12 mouse cellular contexts compared by ENCODE assay signal in the genomic region with DNA sequence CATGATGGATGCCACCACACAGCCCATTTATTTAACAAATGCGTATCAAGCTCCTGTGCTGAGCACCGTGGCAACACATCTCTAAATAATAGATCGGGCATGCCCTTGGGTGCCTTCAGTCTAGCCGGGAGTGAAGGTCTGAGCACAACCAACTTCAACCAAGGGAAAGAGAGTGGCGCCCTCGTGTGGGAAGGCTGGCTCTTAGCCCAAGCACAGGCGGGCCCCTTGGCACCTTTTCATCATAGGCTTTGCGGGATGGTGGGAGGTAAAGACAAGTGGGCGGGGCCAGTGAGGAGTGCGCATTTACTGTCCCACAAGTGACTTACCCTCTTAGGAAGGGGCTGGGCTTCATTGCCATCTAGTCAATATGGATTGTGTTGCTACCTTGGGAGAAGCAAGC.
DNase-seq lines count a peak whose midpoint lies in the region; TF ChIP-seq lines count a peak whose summit lies in the region.
"Had no signal": no experiment of that assay in that cellular context is flagged by ENCODE, and none has a peak within 500 bp of the region (broad histone marks: within the 10 kb centered on the region; RNA-seq: fewer than 3 reads in every experiment).

No protein-coding gene starts in this region.

- 0 out of 2 replicates have a peak, but pooled peaks have one; percentile 1 for TF ChIP-seq CTCF in spleen, adult 2 months (IDR thresholded peaks at IDR 0.05; ENCODE audit: extremely low read depth, insufficient read depth, insufficient read length, insufficient replicate concordance)
- peak; percentile 26; the same call in 1 of the 2 replicates for TF ChIP-seq CTCF in small intestine, adult 2 months (IDR thresholded peaks at IDR 0.05; ENCODE audit: extremely low read depth, insufficient read length, insufficient replicate concordance, low read depth, low read length)

- no peaks in the 10 kb centered on the region for H3K4me1 ChIP-seq in spleen, adult 2 months (ENCODE audit: control insufficient read depth, insufficient read depth, insufficient read length)
- no peaks in the 10 kb centered on the region for H3K4me1 ChIP-seq in small intestine, adult 2 months (ENCODE audit: control insufficient read depth, insufficient read depth, insufficient read length, low read length)
- H3K4me1 ChIP-seq: heart, embryonic 15.5 days; neural tube, embryonic 12.5 days had no signal

- no peak for TF ChIP-seq POLR2A in spleen, adult 2 months (IDR thresholded peaks at IDR 0.05; ENCODE audit: low read depth, low read length)
- no peak for TF ChIP-seq POLR2A in small intestine, adult 2 months (IDR thresholded peaks at IDR 0.05; ENCODE audit: low read depth, low read length)

- H3K4me3 ChIP-seq in spleen, adult 2 months (ENCODE audit: extremely low read depth, insufficient read depth, insufficient read length): no peak overlapping the region
- no peak overlapping the region for H3K4me3 ChIP-seq in small intestine, adult 2 months (ENCODE audit: low read depth, low read length)
- H3K4me3 ChIP-seq: heart, embryonic 15.5 days; neural tube, embryonic 12.5 days had no signal

- H3K36me3 ChIP-seq in spleen, adult 2 months (ENCODE audit: control insufficient read depth, insufficient read depth, low read length): no peaks in the 10 kb centered on the region
- H3K36me3 ChIP-seq in small intestine, adult 2 months (ENCODE audit: control insufficient read depth, insufficient read depth, low read length): no peaks in the 10 kb centered on the region
- H3K36me3 ChIP-seq: heart, embryonic 15.5 days; neural tube, embryonic 12.5 days had no signal

- no peak overlapping the region for H3K27ac ChIP-seq in spleen, adult 2 months (ENCODE audit: insufficient read depth, low read length)
- H3K27ac ChIP-seq in small intestine, adult 2 months (ENCODE audit: insufficient read depth, low read depth, low read length): no peak overlapping the region
- H3K27ac ChIP-seq: heart, embryonic 15.5 days; neural tube, embryonic 12.5 days had no signal

- DNase-seq in kidney, adult 18-20 months: peak; percentile 6
- DNase-seq in kidney, postnatal 25 days: no peak
- no peak for DNase-seq in spleen, adult 2 months (ENCODE audit: low read depth in 1 of 2, low spot score in 2 of 2)
- DNase-seq in spleen, postnatal 36 days (ENCODE audit: low spot score in 2 of 2): no peak
- DNase-seq in embryo, embryonic 11 days: peak; percentile 37
- no peak for DNase-seq in cerebellum, postnatal 36 days
- no peak for DNase-seq in adrenal gland, adult 2 months
- DNase-seq: spleen, adult 18-20 months had no signal

- no peaks in the 10 kb centered on the region for H3K27me3 ChIP-seq in spleen, adult 2 months (ENCODE audit: control insufficient read depth, insufficient read depth, low read length)
- no peaks in the 10 kb centered on the region for H3K27me3 ChIP-seq in small intestine, adult 2 months (ENCODE audit: control insufficient read depth, insufficient read depth, low read length)
- H3K27me3 ChIP-seq: neural tube, embryonic 12.5 days; Patski had no signal

- 29% methylated on average over 10 of the region's 10 CpGs for WGBS in spleen, adult 2 months
- WGBS in small intestine, adult 2 months: 24% methylated on average over 10 of the region's 10 CpGs

Comparison
In these comparisons a context has a peak if more than half of its experiments do, and no peak if none do; other contexts are left out.
1. DNase-seq: peak in kidney, adult 18-20 months (single experiment) and embryo, embryonic 11 days (single experiment); none in kidney, postnatal 25 days (0 of 2), spleen, adult 2 months (0 of 2), spleen, postnatal 36 days (0 of 2), cerebellum, postnatal 36 days (0 of 2) and adrenal gland, adult 2 months (single experiment).